Mouse (Mus musculus): ENCODE data around the gene Olfr1168.
"Not testable (repeated sequence)": the region's sequence is repeated elsewhere in the genome, so short reads cannot be mapped to it uniquely, and the experiment has no call there.

Gene Olfr1168

DNA sequence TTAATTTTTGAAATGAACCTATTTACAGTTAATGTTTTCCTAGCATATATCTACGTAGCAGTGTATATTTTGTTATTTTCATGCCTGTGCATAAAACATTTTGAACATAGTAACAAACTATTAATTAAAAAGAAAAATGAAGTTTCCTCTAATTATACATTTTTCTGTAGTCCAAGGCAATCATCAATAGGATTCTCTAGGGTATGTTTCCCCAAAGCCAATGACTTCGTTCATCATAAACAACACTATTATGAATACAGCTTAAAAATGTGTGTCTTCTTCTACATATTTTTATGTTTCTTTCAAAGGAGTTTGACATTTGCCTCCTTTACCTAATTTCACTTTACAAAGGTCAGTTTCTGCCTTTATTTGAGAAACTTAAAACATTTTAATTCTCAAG, at the start of gene Olfr1168:
Gene Olfr1168, plus strand, starts transcription at position 301 of the 400 bp plus-strand sequence.
- DNase-seq (ENCODE audit: low spot score), result no peak

DNA sequence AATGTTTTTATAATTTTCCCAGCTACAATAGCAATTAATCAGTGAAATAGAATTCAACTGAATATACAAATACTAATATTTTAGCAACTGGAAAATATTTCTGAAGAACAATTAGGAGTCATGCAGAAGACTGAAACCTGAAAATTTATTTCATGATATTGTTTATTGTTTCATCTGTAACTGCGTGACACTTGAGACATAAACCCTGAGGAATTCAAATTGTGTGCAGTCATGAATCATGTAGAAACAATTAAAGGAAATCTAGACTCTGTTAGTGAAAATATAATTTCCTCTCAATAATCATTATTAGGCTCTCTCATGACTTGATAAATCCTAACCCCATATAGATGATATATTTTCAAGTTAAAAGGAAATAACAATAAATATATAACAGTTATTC, 26.6 kb upstream of the Olfr1168 start, which contains the start of gene Olfr1167:
Gene Olfr1167, minus strand, starts transcription at position 101 of the 400 bp plus-strand sequence.
- DNase-seq (ENCODE audit: low spot score), result not testable (repeated sequence)

- no peak for DNase-seq (ENCODE audit: low spot score)
These were observed 39.1 kb downstream of the Olfr1168 start for GRCm38 (mm10) chr2:88220784-88221183.

GRCm38 (mm10) chr2:88228234-88228633, 46.6 kb downstream of the Olfr1168 start, which contains the start of gene Olfr1170:
Gene Olfr1170, minus strand, starts transcription at chr2:88228334.
- no peak for DNase-seq (ENCODE audit: low spot score)

Measured in left cerebral cortex, adult 11 months (tissue).